Mouse (Mus musculus): ENCODE results near the gene Scaper. TPM values are rescaled to one million over a fixed set of nuclear protein-coding genes. Genes with fewer than 3 reads are reported as not detected.

Gene Scaper
- polyA plus RNA-seq, 1 experiment, result 6.5 TPM

DNA sequence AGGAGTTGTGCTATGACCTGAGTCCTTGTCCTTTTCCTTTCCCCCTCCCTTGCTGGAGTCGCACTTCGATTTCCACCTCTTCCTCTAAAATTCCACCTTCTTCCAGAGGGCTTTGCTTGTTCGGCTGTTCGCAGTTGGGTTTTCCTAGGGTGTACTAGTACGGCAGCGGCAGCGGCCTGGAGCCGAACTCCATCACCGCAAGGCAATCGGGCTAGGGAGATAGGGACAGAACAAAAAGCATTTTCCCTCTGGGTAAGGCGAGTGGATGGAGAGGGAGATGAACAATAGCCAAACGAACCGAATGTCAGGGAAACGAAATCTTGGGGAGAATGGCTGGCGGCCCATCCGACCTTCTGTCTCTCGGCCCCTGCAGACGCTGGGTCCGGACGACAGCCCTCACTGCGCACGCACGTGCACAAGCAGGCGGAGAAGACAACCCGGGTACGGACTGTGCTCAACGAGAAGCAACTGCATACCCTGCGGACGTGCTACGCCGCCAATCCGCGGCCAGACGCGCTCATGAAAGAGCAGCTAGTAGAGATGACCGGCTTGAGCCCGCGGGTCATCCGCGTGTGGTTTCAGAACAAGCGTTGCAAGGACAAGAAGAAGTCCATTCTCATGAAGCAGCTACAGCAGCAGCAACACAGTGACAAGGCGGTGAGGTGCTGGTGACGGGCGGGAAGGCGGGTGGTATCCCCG lies 394.1 kb downstream of the Scaper start:
- DNase-seq, result peak; percentile 17
- Histone ChIP-seq H3K36me3 (ENCODE audit: control insufficient read depth, insufficient read depth, low read length) (no peaks in the 10 kb centered on the region), H3K27ac (ENCODE audit: control insufficient read depth, insufficient read depth, low read length) (no peak overlapping the region), H3K27me3 (ENCODE audit: control insufficient read depth, insufficient read depth, low read length) (peaks cover 60% of the 10 kb centered on the region), H3K4me1 (replicated peaks; ENCODE audit: control insufficient read depth, insufficient read depth, low read length) (peaks cover 21% of the 10 kb centered on the region), H3K4me3 (ENCODE audit: control insufficient read depth, insufficient read depth, low read length) (no peak overlapping the region)
- 3% methylated on average over 46 of the region's 46 CpGs for WGBS
- TF ChIP-seq CTCF (IDR thresholded peaks at IDR 0.05; ENCODE audit: borderline replicate concordance, control insufficient read depth, extremely low read depth, insufficient read depth, low read length, poor library complexity) (no peak), POLR2A (IDR thresholded peaks at IDR 0.05; ENCODE audit: control insufficient read depth, extremely low read depth, insufficient read depth, low read length, poor library complexity) (no peak)

DNA sequence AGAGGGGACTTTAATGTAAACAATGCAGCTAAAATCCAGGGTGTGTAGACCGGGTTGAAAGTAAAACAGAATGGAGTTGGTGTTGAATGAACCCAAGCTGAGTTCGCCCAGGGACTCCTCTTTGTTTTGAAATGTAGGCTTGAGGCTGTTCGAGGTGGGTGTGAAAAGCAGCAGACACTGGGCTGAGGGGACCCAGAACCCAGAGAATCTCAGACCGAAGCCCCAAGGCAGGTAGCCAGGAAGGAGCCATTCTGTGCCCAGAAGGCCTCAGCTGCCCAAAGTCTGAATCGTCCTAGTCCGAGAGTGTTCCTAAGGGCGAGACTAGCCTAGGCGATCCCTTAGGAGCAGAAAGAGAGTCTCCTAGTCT lies 394.6 kb downstream of the Scaper start:
- no peak for DNase-seq
- 23% methylated on average over 8 of the region's 8 CpGs for WGBS

DNA sequence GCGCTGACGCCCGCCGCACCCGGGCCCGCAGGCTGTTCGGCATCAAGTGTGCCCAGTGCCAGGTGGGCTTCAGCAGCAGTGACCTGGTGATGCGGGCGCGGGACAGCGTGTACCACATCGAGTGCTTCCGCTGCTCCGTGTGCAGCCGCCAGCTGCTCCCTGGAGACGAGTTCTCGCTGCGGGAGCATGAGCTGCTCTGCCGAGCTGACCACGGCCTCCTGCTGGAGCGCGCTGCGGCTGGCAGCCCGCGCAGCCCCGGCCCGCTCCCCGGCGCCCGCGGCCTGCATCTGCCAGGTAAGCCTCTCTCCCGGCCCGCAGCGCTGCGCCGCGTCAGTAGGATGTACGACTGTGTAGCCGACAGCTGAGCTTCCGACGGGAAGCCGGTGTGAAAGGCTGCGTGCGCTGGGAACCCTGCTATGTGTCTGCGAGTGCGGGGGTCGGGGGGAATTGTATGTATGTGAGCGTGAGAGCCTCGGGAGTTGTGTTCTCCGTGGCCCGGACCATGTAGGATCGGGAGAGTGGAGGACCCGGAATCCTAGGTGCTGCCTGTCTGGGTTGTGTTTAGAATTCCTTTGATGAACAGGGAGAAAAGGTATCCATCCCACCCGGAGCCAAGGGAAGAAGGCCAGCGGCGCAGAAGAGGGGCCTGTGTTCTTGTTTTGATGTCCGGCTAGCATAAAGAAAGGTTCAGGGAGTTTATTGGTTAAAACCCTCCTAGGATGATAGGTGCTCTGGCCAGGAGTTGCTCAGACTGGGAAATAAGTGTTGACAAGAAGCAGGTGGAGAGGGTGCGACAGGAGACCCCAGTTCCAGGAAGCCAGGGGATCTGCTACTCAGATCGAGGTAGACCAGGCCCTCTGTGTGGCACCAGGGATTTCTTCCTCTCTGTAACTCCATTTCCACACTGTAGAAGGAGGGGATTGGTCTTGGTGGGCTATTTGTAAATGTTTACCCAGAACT lies 395.3 kb downstream of the Scaper start:
- WGBS, result 8% methylated on average over 59 of the region's 59 CpGs
- peaks cover 21% of the 10 kb centered on the region for H3K4me1 ChIP-seq (replicated peaks; ENCODE audit: control insufficient read depth, insufficient read depth, low read length)
- TF ChIP-seq POLR2A (IDR thresholded peaks at IDR 0.05; ENCODE audit: control insufficient read depth, extremely low read depth, insufficient read depth, low read length, poor library complexity), result no peak
- TF ChIP-seq CTCF (IDR thresholded peaks at IDR 0.05; ENCODE audit: borderline replicate concordance, control insufficient read depth, extremely low read depth, insufficient read depth, low read length, poor library complexity), result no peak
- DNase-seq, result peak; percentile 11
- H3K27me3 ChIP-seq (ENCODE audit: control insufficient read depth, insufficient read depth, low read length), result peaks cover 64% of the 10 kb centered on the region
- no peak overlapping the region for H3K27ac ChIP-seq (ENCODE audit: control insufficient read depth, insufficient read depth, low read length)
- H3K4me3 ChIP-seq (ENCODE audit: control insufficient read depth, insufficient read depth, low read length), result peak overlapping the region; percentile 10
- H3K36me3 ChIP-seq (ENCODE audit: control insufficient read depth, insufficient read depth, low read length), result no peaks in the 10 kb centered on the region

More for the DNA sequence above, 394.6 kb downstream of the Scaper start:
- Histone ChIP-seq H3K4me1 (replicated peaks; ENCODE audit: control insufficient read depth, insufficient read depth, low read length) (peaks cover 21% of the 10 kb centered on the region), H3K4me3 (ENCODE audit: control insufficient read depth, insufficient read depth, low read length) (no peak overlapping the region), H3K36me3 (ENCODE audit: control insufficient read depth, insufficient read depth, low read length) (no peaks in the 10 kb centered on the region), H3K27ac (ENCODE audit: control insufficient read depth, insufficient read depth, low read length) (no peak overlapping the region), H3K27me3 (ENCODE audit: control insufficient read depth, insufficient read depth, low read length) (peaks cover 64% of the 10 kb centered on the region)
- no peak for TF ChIP-seq POLR2A (IDR thresholded peaks at IDR 0.05; ENCODE audit: control insufficient read depth, extremely low read depth, insufficient read depth, low read length, poor library complexity)
- TF ChIP-seq CTCF (IDR thresholded peaks at IDR 0.05; ENCODE audit: borderline replicate concordance, control insufficient read depth, extremely low read depth, insufficient read depth, low read length, poor library complexity), result no peak

DNA sequence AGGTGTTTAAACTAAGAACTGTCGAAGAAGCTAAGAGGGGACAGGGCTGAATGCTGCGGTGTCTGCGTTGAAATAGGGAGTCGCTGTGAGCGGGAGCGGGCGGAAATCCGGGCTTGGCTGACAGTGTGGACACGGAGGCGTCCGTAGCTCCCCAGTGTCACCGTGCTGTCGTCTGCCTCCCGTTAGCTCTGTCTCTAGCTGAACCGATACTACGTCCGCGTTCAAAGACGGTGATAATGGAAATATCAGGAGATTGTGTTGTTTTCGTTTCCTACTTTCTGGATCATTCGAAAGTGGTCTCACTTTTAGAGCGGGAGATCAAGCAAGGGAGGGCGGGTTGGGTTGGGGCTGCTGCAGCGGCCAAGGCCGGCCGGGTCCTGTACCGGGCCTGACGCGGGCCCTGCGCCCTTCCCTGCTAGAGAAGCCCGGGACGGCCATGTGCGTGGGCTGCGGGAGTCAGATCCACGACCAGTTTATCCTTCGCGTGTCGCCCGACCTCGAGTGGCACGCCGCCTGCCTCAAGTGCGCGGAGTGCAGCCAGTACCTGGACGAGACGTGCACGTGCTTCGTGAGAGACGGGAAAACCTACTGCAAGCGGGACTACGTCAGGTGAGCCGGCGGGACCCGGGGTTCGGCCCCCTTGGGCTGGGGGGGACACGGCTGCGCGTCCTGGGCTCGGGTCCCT lies 396.1 kb downstream of the Scaper start:
- peak overlapping the region; percentile 10 for H3K4me3 ChIP-seq (ENCODE audit: control insufficient read depth, insufficient read depth, low read length)
- peaks cover 61% of the 10 kb centered on the region for H3K27me3 ChIP-seq (ENCODE audit: control insufficient read depth, insufficient read depth, low read length)
- no peak overlapping the region for H3K27ac ChIP-seq (ENCODE audit: control insufficient read depth, insufficient read depth, low read length)
- whole genome bisulfite sequencing, result 5% methylated on average over 59 of the region's 59 CpGs
- peak; percentile 16 for DNase-seq
- TF ChIP-seq POLR2A (IDR thresholded peaks at IDR 0.05; ENCODE audit: control insufficient read depth, extremely low read depth, insufficient read depth, low read length, poor library complexity), result no peak
- TF ChIP-seq CTCF (IDR thresholded peaks at IDR 0.05; ENCODE audit: borderline replicate concordance, control insufficient read depth, extremely low read depth, insufficient read depth, low read length, poor library complexity), result no peak
- H3K4me1 ChIP-seq (replicated peaks; ENCODE audit: control insufficient read depth, insufficient read depth, low read length), result peaks cover 21% of the 10 kb centered on the region
- no peaks in the 10 kb centered on the region for H3K36me3 ChIP-seq (ENCODE audit: control insufficient read depth, insufficient read depth, low read length)

DNA sequence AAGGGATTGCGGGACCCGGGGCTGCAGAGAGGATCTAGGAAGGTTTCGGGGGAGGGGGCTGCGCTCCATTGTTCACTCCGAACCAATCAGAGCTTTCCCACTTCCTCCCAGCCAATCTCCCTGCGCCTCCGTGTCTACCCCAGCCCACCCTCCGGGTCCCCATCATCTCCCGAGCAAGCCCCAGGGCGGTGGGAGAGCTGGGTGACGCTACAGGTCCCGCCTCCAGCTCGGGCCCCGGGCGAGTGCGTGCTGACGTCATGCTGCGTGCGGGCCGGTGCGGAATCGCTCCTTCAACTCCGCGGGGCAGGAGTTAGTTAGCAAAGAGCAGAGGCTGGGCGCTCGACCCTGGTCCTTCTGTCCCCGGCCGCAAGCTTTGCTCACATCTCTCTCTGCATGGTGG lies 397.0 kb downstream of the Scaper start:
- Histone ChIP-seq H3K27ac (ENCODE audit: control insufficient read depth, insufficient read depth, low read length) (no peak overlapping the region), H3K4me1 (replicated peaks; ENCODE audit: control insufficient read depth, insufficient read depth, low read length) (peaks cover 15% of the 10 kb centered on the region), H3K4me3 (ENCODE audit: control insufficient read depth, insufficient read depth, low read length) (peak overlapping the region; percentile 40), H3K36me3 (ENCODE audit: control insufficient read depth, insufficient read depth, low read length) (no peaks in the 10 kb centered on the region), H3K27me3 (ENCODE audit: control insufficient read depth, insufficient read depth, low read length) (peaks cover 52% of the 10 kb centered on the region)
- WGBS, result 1% methylated on average over 28 of the region's 28 CpGs
- DNase-seq, result peak; percentile 74
- no peak for TF ChIP-seq POLR2A (IDR thresholded peaks at IDR 0.05; ENCODE audit: control insufficient read depth, extremely low read depth, insufficient read depth, low read length, poor library complexity)
- TF ChIP-seq CTCF (IDR thresholded peaks at IDR 0.05; ENCODE audit: borderline replicate concordance, control insufficient read depth, extremely low read depth, insufficient read depth, low read length, poor library complexity), result no peak

DNA sequence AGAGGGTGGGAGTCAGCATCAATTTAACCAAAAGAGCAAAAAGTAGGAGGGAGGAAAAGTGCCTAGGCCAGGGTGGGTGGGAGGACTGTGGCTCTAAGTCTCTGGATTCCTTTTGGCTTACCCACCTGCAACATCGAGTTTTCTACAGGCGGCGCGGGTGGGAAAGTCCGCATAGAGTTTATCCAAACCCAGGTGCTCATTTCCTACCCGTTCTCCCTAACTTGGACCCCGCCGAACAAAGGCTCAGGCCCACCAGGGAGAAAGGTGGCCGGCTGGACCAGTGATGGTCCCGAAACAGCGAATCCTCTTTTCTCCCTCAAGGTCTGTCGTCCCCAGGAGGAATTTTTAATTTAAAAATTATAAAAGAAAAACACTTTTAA lies 397.5 kb downstream of the Scaper start:
- WGBS, result 13% methylated on average over 12 of the region's 12 CpGs
- no peak overlapping the region for H3K4me3 ChIP-seq (ENCODE audit: control insufficient read depth, insufficient read depth, low read length)
- H3K4me1 ChIP-seq (replicated peaks; ENCODE audit: control insufficient read depth, insufficient read depth, low read length), result peaks cover 15% of the 10 kb centered on the region
- H3K36me3 ChIP-seq (ENCODE audit: control insufficient read depth, insufficient read depth, low read length), result no peaks in the 10 kb centered on the region
- H3K27me3 ChIP-seq (ENCODE audit: control insufficient read depth, insufficient read depth, low read length), result peaks cover 47% of the 10 kb centered on the region
- H3K27ac ChIP-seq (ENCODE audit: control insufficient read depth, insufficient read depth, low read length), result no peak overlapping the region
- no peak for TF ChIP-seq CTCF (IDR thresholded peaks at IDR 0.05; ENCODE audit: borderline replicate concordance, control insufficient read depth, extremely low read depth, insufficient read depth, low read length, poor library complexity)
- no peak for TF ChIP-seq POLR2A (IDR thresholded peaks at IDR 0.05; ENCODE audit: control insufficient read depth, extremely low read depth, insufficient read depth, low read length, poor library complexity)
- DNase-seq, result no peak

Measured in thymus, adult 2 months (tissue).